Mouse (Mus musculus): ENCODE data around the gene Gm8005. TPM values are rescaled to one million over a fixed set of nuclear protein-coding genes. Genes with fewer than 3 reads are reported as not detected.
"Not testable (repeated sequence)": the region's sequence is repeated elsewhere in the genome, so short reads cannot be mapped to it uniquely, and the experiment has no call there.

The Gm8005 gene
- polyA plus RNA-seq (2015; fragmentation: Nextera tagmentation; extraction: Ambion mirVana): not detected in 2 replicates

GRCm38 (mm10) chr14:42439573-42439972 is at the start of gene Gm8005:
TSS of gene Gm8005 (minus strand) at chr14:42439673.
- ATAC-seq (ENCODE audit: low read depth); H3K9ac ChIP-seq (ENCODE audit: low read length); H3K4me2 ChIP-seq (ENCODE audit: low read depth, low read length); H3K27me3 ChIP-seq (ENCODE audit: control insufficient read depth, insufficient read depth, low read depth, low read length); H3K4me1 ChIP-seq (replicated peaks; ENCODE audit: control insufficient read depth, insufficient read depth, low read length); H3K4me3 ChIP-seq (ENCODE audit: low read length); H3K36me3 ChIP-seq (ENCODE audit: control insufficient read depth, insufficient read depth, low read length); H3K9me3 ChIP-seq (ENCODE audit: control insufficient read depth, low read length); H3K27ac ChIP-seq (ENCODE audit: low read length): not testable (repeated sequence)
- 93% methylated on average over 2 of the region's 4 CpGs for WGBS

- H3K4me2 ChIP-seq (ENCODE audit: low read depth, low read length); H3K4me1 ChIP-seq (replicated peaks; ENCODE audit: control insufficient read depth, insufficient read depth, low read length); H3K4me3 ChIP-seq (ENCODE audit: low read length); H3K9ac ChIP-seq (ENCODE audit: low read length); H3K9me3 ChIP-seq (ENCODE audit: control insufficient read depth, low read length); ATAC-seq (ENCODE audit: low read depth); H3K36me3 ChIP-seq (ENCODE audit: control insufficient read depth, insufficient read depth, low read length); H3K27ac ChIP-seq (ENCODE audit: low read length); H3K27me3 ChIP-seq (ENCODE audit: control insufficient read depth, insufficient read depth, low read depth, low read length): not testable (repeated sequence)
- 54% methylated on average over 2 of the region's 2 CpGs for WGBS
Measured at GRCm38 (mm10) chr14:42463581-42463980, 24.1 kb upstream of the Gm8005 start, which contains the start of gene Gm8011. TSS of gene Gm8011 (plus strand) at chr14:42463881.

Other genes starting within 250 kb of the Gm8005 start
- not detected in 2 replicates for gene Gm3573, start 248.9 kb downstream of the Gm8005 start, polyA plus RNA-seq (2015; fragmentation: Nextera tagmentation; extraction: Ambion mirVana)
- not detected in 2 replicates for gene Gm17026, start 179.6 kb downstream of the Gm8005 start, polyA plus RNA-seq (2015; fragmentation: Nextera tagmentation; extraction: Ambion mirVana)
- not detected in 2 replicates for gene Gm9611, start 142.3 kb downstream of the Gm8005 start, polyA plus RNA-seq (2015; fragmentation: Nextera tagmentation; extraction: Ambion mirVana)
- not detected in 2 replicates for gene Gm7995, start 129.5 kb downstream of the Gm8005 start, polyA plus RNA-seq (2015; fragmentation: Nextera tagmentation; extraction: Ambion mirVana)
- gene Gm8011, start 24.2 kb upstream of the Gm8005 start, polyA plus RNA-seq (2015; fragmentation: Nextera tagmentation; extraction: Ambion mirVana): not detected in 2 replicates
- not detected in 2 replicates for gene Gm8020, start 62.7 kb upstream of the Gm8005 start, polyA plus RNA-seq (2015; fragmentation: Nextera tagmentation; extraction: Ambion mirVana)
- not detected in 2 replicates for gene Gm8024, start 84.6 kb upstream of the Gm8005 start, polyA plus RNA-seq (2015; fragmentation: Nextera tagmentation; extraction: Ambion mirVana)
- gene Gm17124, start 160.2 kb upstream of the Gm8005 start, polyA plus RNA-seq (2015; fragmentation: Nextera tagmentation; extraction: Ambion mirVana): not detected in 2 replicates
- gene Gm3633, start 202.2 kb upstream of the Gm8005 start, polyA plus RNA-seq (2015; fragmentation: Nextera tagmentation; extraction: Ambion mirVana): not detected in 2 replicates
- gene Gm10378, start 216.3 kb upstream of the Gm8005 start, polyA plus RNA-seq (2015; fragmentation: Nextera tagmentation; extraction: Ambion mirVana): not detected in 2 replicates